Mouse (Mus musculus) liver, embryonic 11.5 days (tissue): ENCODE measurements around the gene Cwf19l1. TPM values are rescaled to one million over a fixed set of nuclear protein-coding genes. Genes with fewer than 3 reads are reported as not detected.

Experiments used
- ATAC-seq: fragments of 200-750 bp; cut with Nextera tagmentation; replicated peaks from 2 replicates; pipeline ENCODE4 v1.8.0; 2017; ENCODE audit warnings: moderate number of reproducible peaks, mild to moderate bottlenecking, moderate TSS enrichment, moderate library complexity; ENCODE audit not compliant: low FRiP score
- DNase-seq: peaks from one replicate; pipeline ENCODE4 v3.0.0-alpha.2; 2017; ENCODE audit warnings: low spot score
- H3K27ac ChIP-seq: fragments of 300-500 bp; sonication (generic); 2 replicates; pipeline ENCODE4 v1.5.1; 2014; ENCODE audit warnings: mild to moderate bottlenecking, low read depth, low read length, control low read depth
- H3K27me3 ChIP-seq: fragments of 300-500 bp; sonication (generic); replicated peaks from 2 replicates; pipeline ENCODE4 v1.6.1; 2014; ENCODE audit warnings: low read length, mixed read lengths; ENCODE audit not compliant: control insufficient read depth, insufficient read depth
- H3K36me3 ChIP-seq: fragments of 300-500 bp; sonication (generic); 2 replicates; pipeline ENCODE4 v1.6.1; 2014; ENCODE audit warnings: mild to moderate bottlenecking, low read length, moderate library complexity, mixed read lengths; ENCODE audit not compliant: control insufficient read depth, insufficient read depth
- H3K4me1 ChIP-seq: fragments of 300-500 bp; sonication (generic); replicated peaks from 2 replicates; pipeline ENCODE4 v1.6.1; 2014; ENCODE audit warnings: low read length, mixed read lengths; ENCODE audit not compliant: control insufficient read depth, insufficient read depth
- H3K4me2 ChIP-seq: fragments of 300-500 bp; sonication (generic); 2 replicates; pipeline ENCODE4 v1.6.1; 2014; ENCODE audit warnings: mild to moderate bottlenecking, control low read depth, moderate library complexity
- H3K4me3 ChIP-seq: fragments of 300-500 bp; sonication (generic); 2 replicates; pipeline ENCODE4 v1.5.1; 2014; ENCODE audit warnings: low read depth, low read length, control low read depth
- H3K9ac ChIP-seq: fragments of 300-500 bp; sonication (generic); 2 replicates; pipeline ENCODE4 v1.6.1; 2014; ENCODE audit warnings: low read depth, low read length, control low read depth
- H3K9me3 ChIP-seq: fragments of 300-500 bp; sonication (generic); 2 replicates; pipeline ENCODE4 v1.6.1; 2016; ENCODE audit warnings: low read length, inconsistent platforms, mixed read lengths; ENCODE audit not compliant: control insufficient read depth
- WGBS: fragments of 180-500 bp; shearing (Covaris S2); extraction: QIAGEN DNeasy Blood & Tissue Kit; methylation state at CpG from one replicate; pipeline ENCODE4 v1.1.7; 2014; 5-methylcytosine and 5-hydroxymethylcytosine counted together
- polyA plus RNA-seq: library from polyadenylated mRNA; unstranded; fragments of >200 nt; fragmentation: Nextera tagmentation; extraction: Ambion mirVana; gene quantifications from 2 replicates; pipeline ENCODE4 v1.2.1, GENCODE M21; 2014

The Cwf19l1 gene
- polyA plus RNA-seq, 1 experiment from 2014 or later = 42.3 TPM

DNA sequence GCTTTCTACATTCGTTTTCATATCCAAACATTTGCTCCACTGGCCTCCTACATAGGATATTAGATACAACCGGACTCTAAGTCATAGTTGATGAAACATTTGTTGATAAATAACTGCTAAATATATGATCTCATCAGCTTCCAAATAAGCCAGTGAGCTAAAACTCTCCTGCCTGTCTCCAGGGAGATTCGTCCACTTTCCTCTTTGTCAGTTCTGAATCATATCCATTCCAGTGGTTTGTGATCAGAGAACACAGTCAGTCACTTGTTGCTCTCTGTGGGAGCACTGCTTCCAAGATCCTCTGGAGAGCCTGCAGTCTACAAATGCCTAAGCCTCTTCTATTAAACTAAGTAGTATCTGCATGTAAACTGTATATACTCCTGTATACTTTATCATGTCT is 75.5 kb downstream of the Cwf19l1 start:
- H3K4me2 ChIP-seq = no peak overlapping the region
- H3K4me1 ChIP-seq = no peaks in the 10 kb centered on the region
- DNase-seq (no peak), ATAC-seq (no peak)
- H3K27me3 ChIP-seq = no peaks in the 10 kb centered on the region
- no peak overlapping the region for H3K27ac ChIP-seq
- no peak overlapping the region for H3K9ac ChIP-seq
- no peaks in the 10 kb centered on the region for H3K9me3 ChIP-seq
- 80% methylated on average over 3 of the region's 3 CpGs for WGBS
- peaks cover 15% of the 10 kb centered on the region; the same call in 1 of the 2 replicates for H3K36me3 ChIP-seq
- H3K4me3 ChIP-seq = no peak overlapping the region

Other genes starting within 250 kb of the Cwf19l1 start
- 7.5 and 8.7 TPM in 2 replicates for gene Dnmbp, start 195.7 kb downstream of the Cwf19l1 start, polyA plus RNA-seq
- gene Cpn1, start 149.3 kb downstream of the Cwf19l1 start, polyA plus RNA-seq = 53.7 and 53.9 TPM in 2 replicates
- gene Cyp2c23, start 106.7 kb downstream of the Cwf19l1 start, polyA plus RNA-seq = 4.4 and 5.1 TPM in 2 replicates
- gene Erlin1, start 66.1 kb downstream of the Cwf19l1 start, polyA plus RNA-seq = 22.4 and 24.2 TPM in 2 replicates
- gene Chuk, start 28.4 kb downstream of the Cwf19l1 start, polyA plus RNA-seq = 42.2 and 44.4 TPM in 2 replicates
- 83.3 and 93.0 TPM in 2 replicates for gene Bloc1s2, start 10.6 kb upstream of the Cwf19l1 start, polyA plus RNA-seq
- not detected in 2 replicates for gene Pkd2l1, start 56.6 kb upstream of the Cwf19l1 start, polyA plus RNA-seq
- not detected in 2 replicates for gene Scd3, start 67.4 kb upstream of the Cwf19l1 start, polyA plus RNA-seq
- gene Scd2, start 157.8 kb upstream of the Cwf19l1 start, polyA plus RNA-seq = 212 and 231 TPM in 2 replicates
- 0.06 and 0.16 TPM in 2 replicates for gene Scd4, start 197.2 kb upstream of the Cwf19l1 start, polyA plus RNA-seq